Mouse (Mus musculus): ENCODE results near the gene Ttc34. TPM values are rescaled to one million over a fixed set of nuclear protein-coding genes. Genes with fewer than 3 reads are reported as not detected.
A peak's percentile ranks its signal among the peaks of the same experiment; 100 is the strongest.

Ttc34 gene
- polyA plus RNA-seq, 1 experiment from 2014 or later: 0.58 TPM

DNA sequence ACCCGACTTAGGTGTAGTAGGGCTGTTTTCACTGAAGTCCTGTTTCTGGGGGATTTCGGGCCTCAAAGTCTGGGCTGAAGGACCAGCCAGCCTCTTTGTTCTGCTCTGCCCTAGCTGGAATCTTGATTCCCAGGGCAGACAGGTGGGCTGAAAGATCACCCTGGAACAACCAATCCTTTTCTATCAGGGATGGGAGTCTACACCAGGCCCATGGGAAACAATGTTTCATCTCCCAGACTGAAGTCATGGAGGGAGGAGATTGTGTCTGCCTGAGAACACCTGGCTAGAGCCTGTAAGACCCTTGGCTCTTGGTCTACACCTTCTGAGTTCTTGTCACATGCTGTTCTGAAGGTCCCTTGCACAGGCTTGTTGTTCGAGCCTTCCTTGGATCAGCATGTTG lies 21.3 kb downstream of the Ttc34 start:
- 70% methylated on average over 3 of the region's 3 CpGs for whole genome bisulfite sequencing
- no peak for ATAC-seq (replicated peaks; ENCODE audit: insufficient number of reproducible peaks, low FRiP score, low TSS enrichment, low read depth)
- no peak overlapping the region for H3K4me2 ChIP-seq (ENCODE audit: low read depth, low read length)
- no peaks in the 10 kb centered on the region for H3K36me3 ChIP-seq (replicated peaks; ENCODE audit: control insufficient read depth, insufficient read depth, low read depth, low read length)
- H3K9me3 ChIP-seq (replicated peaks; ENCODE audit: control insufficient read depth, low read length): no peaks in the 10 kb centered on the region
- no peak for DNase-seq (ENCODE audit: low spot score)
- H3K27ac ChIP-seq (replicated peaks; ENCODE audit: low read depth, low read length): no peak overlapping the region
- H3K27me3 ChIP-seq (ENCODE audit: control insufficient read depth, insufficient read depth, low read length): peaks cover 22% of the 10 kb centered on the region
- no peaks in the 10 kb centered on the region for H3K4me1 ChIP-seq (ENCODE audit: control insufficient read depth, insufficient read depth, low read length)
- no peak overlapping the region for H3K4me3 ChIP-seq (ENCODE audit: low read depth, low read length)
- H3K9ac ChIP-seq (replicated peaks; ENCODE audit: low read length): no peak overlapping the region

DNA sequence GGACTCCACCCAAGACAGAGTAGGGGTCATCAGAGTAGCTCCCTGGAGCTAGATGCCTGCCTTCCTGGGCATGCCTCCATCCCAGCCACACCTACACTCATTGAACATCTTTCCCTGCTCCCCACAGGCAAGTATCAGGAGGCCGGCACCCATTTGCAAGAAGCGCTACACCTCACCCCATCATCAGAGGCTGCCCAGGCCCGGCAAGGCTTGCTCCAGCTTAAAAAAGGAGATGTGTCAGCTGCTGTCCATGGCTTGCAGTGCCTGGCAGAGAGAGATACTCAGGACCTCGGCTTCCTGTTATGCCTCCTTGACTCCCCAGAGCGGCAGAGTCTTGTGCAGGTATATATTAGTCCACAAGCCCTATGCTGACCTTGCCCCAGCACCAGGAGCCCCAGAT lies 24.7 kb downstream of the Ttc34 start:
- WGBS: 75% methylated on average over 5 of the region's 5 CpGs

DNA sequence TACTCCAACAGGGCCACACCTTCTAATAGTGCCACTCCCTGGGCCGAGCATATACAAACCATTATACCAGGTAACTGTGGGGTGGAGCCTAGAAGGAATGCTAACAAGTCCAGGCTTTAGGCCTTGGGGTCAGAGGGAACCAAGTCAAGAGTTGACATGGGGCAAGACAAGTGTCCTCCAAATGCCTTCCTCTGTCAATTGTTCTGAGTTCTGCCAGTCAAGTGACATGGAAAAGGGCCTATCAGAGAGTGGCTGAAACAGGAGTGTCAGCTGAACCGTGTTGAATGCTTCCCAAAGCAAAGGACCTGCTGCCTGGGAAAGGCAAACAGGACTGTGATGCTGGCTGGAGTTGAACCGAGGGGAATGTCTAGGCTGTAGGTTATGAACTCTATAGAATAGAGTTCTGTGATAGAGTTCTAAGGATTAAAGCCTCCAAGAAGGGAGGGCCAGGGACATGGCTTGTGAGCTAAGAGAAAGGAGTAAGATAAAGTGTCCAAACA lies 26.2 kb downstream of the Ttc34 start:
- ATAC-seq (replicated peaks; ENCODE audit: insufficient number of reproducible peaks, low FRiP score, low TSS enrichment, low read depth) (no peak), DNase-seq (ENCODE audit: low spot score) (no peak)
- no peaks in the 10 kb centered on the region; the same call in 1 of the 2 replicates for H3K4me1 ChIP-seq (ENCODE audit: control insufficient read depth, insufficient read depth, low read length)
- no peak overlapping the region for H3K27ac ChIP-seq (replicated peaks; ENCODE audit: low read depth, low read length)
- no peak overlapping the region for H3K4me3 ChIP-seq (ENCODE audit: low read depth, low read length)
- 84% methylated on average over 3 of the region's 3 CpGs for WGBS
- no peaks in the 10 kb centered on the region for H3K27me3 ChIP-seq (ENCODE audit: control insufficient read depth, insufficient read depth, low read length)
- no peaks in the 10 kb centered on the region for H3K36me3 ChIP-seq (replicated peaks; ENCODE audit: control insufficient read depth, insufficient read depth, low read depth, low read length)
- no peak overlapping the region for H3K4me2 ChIP-seq (ENCODE audit: low read depth, low read length)
- no peaks in the 10 kb centered on the region for H3K9me3 ChIP-seq (replicated peaks; ENCODE audit: control insufficient read depth, low read length)
- H3K9ac ChIP-seq (replicated peaks; ENCODE audit: low read length): no peak overlapping the region; the same call in 1 of the 2 replicates

More for the DNA sequence above, 24.7 kb downstream of the Ttc34 start:
- Histone ChIP-seq H3K9me3 (replicated peaks; ENCODE audit: control insufficient read depth, low read length) (no peaks in the 10 kb centered on the region), H3K27ac (replicated peaks; ENCODE audit: low read depth, low read length) (no peak overlapping the region), H3K4me2 (ENCODE audit: low read depth, low read length) (no peak overlapping the region), H3K27me3 (ENCODE audit: control insufficient read depth, insufficient read depth, low read length) (no peaks in the 10 kb centered on the region), H3K4me3 (ENCODE audit: low read depth, low read length) (no peak overlapping the region), H3K36me3 (replicated peaks; ENCODE audit: control insufficient read depth, insufficient read depth, low read depth, low read length) (no peaks in the 10 kb centered on the region), H3K9ac (replicated peaks; ENCODE audit: low read length) (no peak overlapping the region), H3K4me1 (ENCODE audit: control insufficient read depth, insufficient read depth, low read length) (no peaks in the 10 kb centered on the region; the same call in 1 of the 2 replicates)
- ATAC-seq (replicated peaks; ENCODE audit: insufficient number of reproducible peaks, low FRiP score, low TSS enrichment, low read depth): no peak
- DNase-seq (ENCODE audit: low spot score): no peak

DNA sequence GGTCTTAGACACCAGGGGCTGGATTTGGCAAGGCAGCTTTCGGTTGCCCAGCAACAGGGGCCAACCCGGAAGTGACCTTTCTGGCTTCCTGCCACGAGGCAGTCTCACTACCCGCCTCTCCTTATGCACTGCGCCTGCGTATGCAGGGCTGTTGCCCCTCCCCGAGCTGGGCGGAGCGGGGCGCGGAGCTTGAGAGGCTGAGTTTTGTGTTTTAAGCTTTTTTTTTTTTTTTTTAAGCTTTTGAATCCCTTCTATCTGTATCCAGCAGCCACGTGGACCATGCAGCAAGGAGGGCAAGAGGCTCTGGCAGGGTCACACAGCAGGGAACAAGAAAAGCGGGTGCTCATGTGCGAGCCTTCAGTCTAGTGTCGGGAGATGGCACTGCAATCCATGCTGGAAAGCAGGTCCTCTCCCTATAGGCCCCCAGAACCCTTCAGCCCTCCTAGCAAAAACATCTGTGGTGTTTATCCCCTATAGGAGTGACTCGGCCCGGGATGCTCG lies 27.1 kb downstream of the Ttc34 start:
- Histone ChIP-seq H3K9ac (replicated peaks; ENCODE audit: low read length) (peak overlapping the region; percentile 70), H3K4me2 (ENCODE audit: low read depth, low read length) (peak overlapping the region; percentile 40), H3K27ac (replicated peaks; ENCODE audit: low read depth, low read length) (peak overlapping the region; percentile 59), H3K9me3 (replicated peaks; ENCODE audit: control insufficient read depth, low read length) (no peaks in the 10 kb centered on the region), H3K4me3 (ENCODE audit: low read depth, low read length) (peak overlapping the region; percentile 30), H3K4me1 (ENCODE audit: control insufficient read depth, insufficient read depth, low read length) (no peaks in the 10 kb centered on the region; the same call in 1 of the 2 replicates), H3K36me3 (replicated peaks; ENCODE audit: control insufficient read depth, insufficient read depth, low read depth, low read length) (no peaks in the 10 kb centered on the region), H3K27me3 (ENCODE audit: control insufficient read depth, insufficient read depth, low read length) (no peaks in the 10 kb centered on the region)
- WGBS: under 1% methylated on average over 18 of the region's 18 CpGs
- DNase-seq (ENCODE audit: low spot score) (peak; percentile 97), ATAC-seq (replicated peaks; ENCODE audit: insufficient number of reproducible peaks, low FRiP score, low TSS enrichment, low read depth) (peak; percentile 85)

DNA sequence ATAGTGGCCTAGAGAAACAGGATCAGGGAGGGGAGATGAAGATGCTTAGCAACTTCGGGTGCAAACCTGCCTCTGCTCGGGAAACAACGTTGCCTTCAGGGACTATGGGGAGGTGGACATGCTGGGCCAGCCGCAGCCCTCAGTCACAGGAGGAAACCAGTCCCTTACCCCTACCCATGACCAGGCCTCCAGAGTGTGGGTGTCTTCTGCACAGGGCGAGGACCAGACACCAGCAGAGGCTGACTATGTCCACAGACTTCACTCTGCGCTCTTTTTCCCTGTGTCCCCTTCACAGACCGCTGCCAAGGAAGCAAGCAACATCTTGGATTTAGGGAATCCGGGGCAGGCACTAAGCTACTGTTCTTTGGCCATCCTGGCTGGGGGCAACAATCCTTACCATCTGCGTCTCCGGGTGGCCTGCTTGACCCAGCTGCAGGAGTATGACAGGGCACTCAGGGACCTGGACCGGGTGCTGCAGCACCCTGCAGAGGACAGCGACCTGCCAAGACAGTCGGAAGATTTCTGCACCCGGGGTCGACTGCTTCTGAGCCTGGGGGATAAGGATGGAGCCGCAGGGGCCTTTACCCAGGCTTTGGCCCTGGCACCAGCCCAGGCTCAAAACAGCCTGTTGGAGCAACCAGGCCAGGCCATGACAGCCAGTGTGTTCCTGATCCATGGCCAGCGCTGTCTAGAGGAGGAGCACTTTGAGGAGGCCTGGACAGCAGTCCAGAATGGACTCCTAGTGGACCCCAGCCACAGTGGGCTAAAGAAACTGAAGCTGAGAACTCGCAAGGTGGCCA lies 27.9 kb downstream of the Ttc34 start:
- peak overlapping the region; percentile 59 for H3K27ac ChIP-seq (replicated peaks; ENCODE audit: low read depth, low read length)

DNA sequence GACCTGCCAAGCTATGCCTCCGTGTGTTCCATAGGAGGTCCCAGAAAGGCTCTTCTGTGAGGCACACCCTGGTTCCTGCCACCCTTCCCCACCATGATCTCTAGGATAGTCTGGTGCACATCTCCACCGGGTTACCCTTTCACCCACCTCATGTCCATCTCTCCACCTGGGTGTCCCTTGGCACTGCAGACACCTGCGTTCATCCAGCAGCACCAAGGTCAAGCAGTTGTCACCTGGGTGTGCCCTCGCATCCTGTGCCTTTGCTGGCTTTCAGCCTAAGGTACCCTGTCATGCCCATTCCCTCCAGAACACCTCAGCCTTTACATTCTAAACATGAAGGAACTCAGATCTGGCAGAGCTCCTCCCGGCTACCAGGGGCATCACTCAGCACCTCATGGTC lies 29.1 kb downstream of the Ttc34 start:
- DNase-seq (ENCODE audit: low spot score): no peak
- H3K27ac ChIP-seq (replicated peaks; ENCODE audit: low read depth, low read length): no peak overlapping the region
- H3K9me3 ChIP-seq (replicated peaks; ENCODE audit: control insufficient read depth, low read length): no peaks in the 10 kb centered on the region
- H3K36me3 ChIP-seq (replicated peaks; ENCODE audit: control insufficient read depth, insufficient read depth, low read depth, low read length): no peaks in the 10 kb centered on the region
- 84% methylated on average over 5 of the region's 5 CpGs for WGBS
- H3K9ac ChIP-seq (replicated peaks; ENCODE audit: low read length): no peak overlapping the region
- H3K4me1 ChIP-seq (ENCODE audit: control insufficient read depth, insufficient read depth, low read length): no peaks in the 10 kb centered on the region; the same call in 1 of the 2 replicates
- H3K4me2 ChIP-seq (ENCODE audit: low read depth, low read length): no peak overlapping the region
- no peak for ATAC-seq (replicated peaks; ENCODE audit: insufficient number of reproducible peaks, low FRiP score, low TSS enrichment, low read depth)
- H3K27me3 ChIP-seq (ENCODE audit: control insufficient read depth, insufficient read depth, low read length): no peaks in the 10 kb centered on the region
- no peak overlapping the region for H3K4me3 ChIP-seq (ENCODE audit: low read depth, low read length)

More for the DNA sequence above, 27.9 kb downstream of the Ttc34 start:
- H3K9me3 ChIP-seq (replicated peaks; ENCODE audit: control insufficient read depth, low read length): no peaks in the 10 kb centered on the region
- ATAC-seq (replicated peaks; ENCODE audit: insufficient number of reproducible peaks, low FRiP score, low TSS enrichment, low read depth) (no peak), DNase-seq (ENCODE audit: low spot score) (no peak)
- no peaks in the 10 kb centered on the region; the same call in 1 of the 2 replicates for H3K4me1 ChIP-seq (ENCODE audit: control insufficient read depth, insufficient read depth, low read length)
- no peaks in the 10 kb centered on the region for H3K27me3 ChIP-seq (ENCODE audit: control insufficient read depth, insufficient read depth, low read length)
- H3K4me3 ChIP-seq (ENCODE audit: low read depth, low read length): no peak overlapping the region; the same call in 1 of the 2 replicates
- H3K9ac ChIP-seq (replicated peaks; ENCODE audit: low read length): peak overlapping the region; percentile 70
- WGBS: 81% methylated on average over 18 of the region's 18 CpGs
- H3K36me3 ChIP-seq (replicated peaks; ENCODE audit: control insufficient read depth, insufficient read depth, low read depth, low read length): no peaks in the 10 kb centered on the region
- H3K4me2 ChIP-seq (ENCODE audit: low read depth, low read length): peak overlapping the region; percentile 40

DNA sequence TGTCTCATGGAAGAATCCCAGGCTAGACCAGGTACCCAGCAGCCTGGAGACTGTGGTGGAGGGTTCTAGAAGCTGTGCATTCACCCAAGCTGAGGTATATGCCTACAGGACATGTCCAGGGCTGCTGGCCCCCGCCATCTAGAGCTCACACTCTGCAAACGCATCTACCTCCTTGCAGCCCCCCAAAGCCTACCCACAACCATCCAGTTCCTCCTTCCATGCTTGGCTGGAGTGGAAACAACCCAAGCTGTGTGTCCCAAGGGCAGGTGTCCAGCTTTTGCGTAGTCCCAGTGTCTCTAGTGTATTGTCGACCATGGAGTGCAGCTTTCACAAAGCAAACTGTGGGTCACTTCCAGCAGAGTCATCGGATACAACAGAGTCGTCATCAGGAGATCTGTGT lies 30.0 kb downstream of the Ttc34 start:
- ATAC-seq (replicated peaks; ENCODE audit: insufficient number of reproducible peaks, low FRiP score, low TSS enrichment, low read depth): no peak
- no peak for DNase-seq (ENCODE audit: low spot score)
- H3K9ac ChIP-seq (replicated peaks; ENCODE audit: low read length): no peak overlapping the region
- H3K27ac ChIP-seq (replicated peaks; ENCODE audit: low read depth, low read length): no peak overlapping the region
- no peaks in the 10 kb centered on the region for H3K9me3 ChIP-seq (replicated peaks; ENCODE audit: control insufficient read depth, low read length)
- H3K4me1 ChIP-seq (ENCODE audit: control insufficient read depth, insufficient read depth, low read length): no peaks in the 10 kb centered on the region; the same call in 1 of the 2 replicates
- H3K27me3 ChIP-seq (ENCODE audit: control insufficient read depth, insufficient read depth, low read length): no peaks in the 10 kb centered on the region
- no peaks in the 10 kb centered on the region for H3K36me3 ChIP-seq (replicated peaks; ENCODE audit: control insufficient read depth, insufficient read depth, low read depth, low read length)
- no peak overlapping the region for H3K4me3 ChIP-seq (ENCODE audit: low read depth, low read length)
- 86% methylated on average over 6 of the region's 6 CpGs for WGBS
- no peak overlapping the region for H3K4me2 ChIP-seq (ENCODE audit: low read depth, low read length)

DNA sequence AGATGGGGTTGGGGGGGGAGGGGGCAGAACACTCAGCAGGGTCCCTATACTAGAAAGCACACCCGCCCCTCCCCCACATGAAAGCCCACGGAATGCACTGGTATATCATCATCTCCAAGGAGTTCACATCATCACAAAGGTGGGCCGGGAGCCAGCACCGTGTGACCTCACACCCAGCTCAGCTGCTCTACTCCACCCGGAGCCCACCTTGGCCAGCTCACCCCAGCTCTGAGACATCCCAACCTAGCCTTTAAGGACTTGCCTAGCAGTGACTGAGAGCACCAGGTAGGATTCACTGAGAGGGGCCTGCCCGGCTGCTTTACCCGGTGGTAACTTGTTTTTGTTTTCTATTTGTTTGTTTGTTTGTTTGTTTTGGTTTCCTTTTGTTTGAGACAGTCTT lies 32.2 kb downstream of the Ttc34 start, which contains the start of gene Mmel1:
Gene Mmel1, plus strand, starts transcription at position 146 of the 400 bp plus-strand sequence.
- H3K9me3 ChIP-seq (replicated peaks; ENCODE audit: control insufficient read depth, low read length): no peaks in the 10 kb centered on the region
- H3K4me3 ChIP-seq (ENCODE audit: low read depth, low read length): no peak within 1 kb of the TSS
- DNase-seq (ENCODE audit: low spot score) (no peak), ATAC-seq (replicated peaks; ENCODE audit: insufficient number of reproducible peaks, low FRiP score, low TSS enrichment, low read depth) (no peak)
- WGBS: 94% methylated on average over 7 of the region's 7 CpGs
- H3K27me3 ChIP-seq (ENCODE audit: control insufficient read depth, insufficient read depth, low read length): no peaks in the 10 kb centered on the region
- H3K36me3 ChIP-seq (replicated peaks; ENCODE audit: control insufficient read depth, insufficient read depth, low read depth, low read length): no peaks in the 10 kb centered on the region
- H3K9ac ChIP-seq (replicated peaks; ENCODE audit: low read length): no peak within 1 kb of the TSS
- no peak within 1 kb of the TSS for H3K4me2 ChIP-seq (ENCODE audit: low read depth, low read length)
- H3K27ac ChIP-seq (replicated peaks; ENCODE audit: low read depth, low read length): no peak within 1 kb of the TSS
- H3K4me1 ChIP-seq (ENCODE audit: control insufficient read depth, insufficient read depth, low read length): no peaks in the 10 kb centered on the region; the same call in 1 of the 2 replicates
